Mouse (Mus musculus): Measurements from ENCODE around the gene Olfr683. TPM values are rescaled to one million over a fixed set of nuclear protein-coding genes. Genes with fewer than 3 reads are reported as not detected.
"Not testable (repeated sequence)": the region's sequence is repeated elsewhere in the genome, so short reads cannot be mapped to it uniquely, and the experiment has no call there.

The Olfr683 gene
- polyA plus RNA-seq (2015; fragmentation: Nextera tagmentation; extraction: Ambion mirVana), result not detected in 2 replicates

- no peaks in the 10 kb centered on the region for H3K27me3 ChIP-seq (replicated peaks)
- H3K36me3 ChIP-seq, result no peaks in the 10 kb centered on the region
- no peak within 1 kb of the TSS for H3K27ac ChIP-seq
- H3K9ac ChIP-seq, result no peak within 1 kb of the TSS
- H3K9me3 ChIP-seq, result no peaks in the 10 kb centered on the region
- no peak for ATAC-seq
- H3K4me1 ChIP-seq (replicated peaks), result no peaks in the 10 kb centered on the region
- WGBS, result 69% methylated on average over 1 of the region's 1 CpGs
- no peak within 1 kb of the TSS for H3K4me3 ChIP-seq (replicated peaks)
- H3K4me2 ChIP-seq (replicated peaks), result no peak within 1 kb of the TSS
These were observed at the start of gene Olfr683 for GRCm38 (mm10) chr7:105146912-105147311. Olfr683 (minus strand) TSS chr7:105147012.

GRCm38 (mm10) chr7:105185912-105186311 lies 39.1 kb upstream of the Olfr683 start, which contains the start of gene Olfr685:
Olfr685 (minus strand) TSS chr7:105186012.
- H3K4me3 ChIP-seq (replicated peaks), result no peak within 1 kb of the TSS
- no peaks in the 10 kb centered on the region for H3K36me3 ChIP-seq
- ATAC-seq, result no peak
- H3K9me3 ChIP-seq, result no peaks in the 10 kb centered on the region
- H3K4me1 ChIP-seq (replicated peaks), result no peaks in the 10 kb centered on the region
- no peak within 1 kb of the TSS for H3K27ac ChIP-seq
- no peaks in the 10 kb centered on the region for H3K27me3 ChIP-seq (replicated peaks)
- 70% methylated on average over 1 of the region's 1 CpGs for WGBS
- no peak within 1 kb of the TSS for H3K4me2 ChIP-seq (replicated peaks)
- H3K9ac ChIP-seq, result no peak within 1 kb of the TSS

- Histone ChIP-seq H3K27ac (no peak overlapping the region), H3K4me1 (replicated peaks) (no peaks in the 10 kb centered on the region), H3K9me3 (no peaks in the 10 kb centered on the region), H3K27me3 (replicated peaks) (no peaks in the 10 kb centered on the region), H3K9ac (no peak overlapping the region), H3K36me3 (no peaks in the 10 kb centered on the region), H3K4me2 (replicated peaks) (no peak overlapping the region), H3K4me3 (replicated peaks) (no peak overlapping the region)
- ATAC-seq, result no peak
- WGBS, result 49% methylated on average over 4 of the region's 4 CpGs
These were observed 24.0 kb upstream of the Olfr683 start for GRCm38 (mm10) chr7:105170773-105171172.

DNA sequence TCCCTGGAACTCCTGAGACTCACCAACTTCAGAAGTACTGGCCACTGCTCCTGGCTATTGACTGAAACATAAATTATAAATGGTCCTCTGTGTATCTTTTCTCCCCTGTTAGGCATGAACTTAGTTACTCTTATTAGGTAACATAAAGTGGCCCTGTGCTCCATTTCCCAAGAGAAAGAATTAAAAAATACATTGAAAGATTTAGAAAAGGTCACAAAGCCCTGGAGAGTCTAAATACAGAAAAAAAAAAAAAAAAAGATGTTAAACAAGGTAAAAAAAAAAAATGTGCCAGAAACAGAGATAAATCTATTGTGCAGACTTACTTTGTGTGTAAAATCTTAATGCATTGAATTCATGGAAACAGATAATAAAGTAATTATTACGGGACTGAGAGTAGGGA lies 16.7 kb upstream of the Olfr683 start, which contains the start of gene Olfr684:
TSS of gene Olfr684 (minus strand) at position 101 of the 400 bp plus-strand sequence.
- H3K27ac ChIP-seq, result no peak within 1 kb of the TSS
- ATAC-seq, result no peak
- H3K27me3 ChIP-seq (replicated peaks), result no peaks in the 10 kb centered on the region
- no peak within 1 kb of the TSS for H3K4me3 ChIP-seq (replicated peaks)
- no peaks in the 10 kb centered on the region for H3K9me3 ChIP-seq
- WGBS, result 76% methylated on average over 1 of the region's 1 CpGs
- H3K36me3 ChIP-seq, result no peaks in the 10 kb centered on the region
- no peaks in the 10 kb centered on the region for H3K4me1 ChIP-seq (replicated peaks)
- no peak within 1 kb of the TSS for H3K4me2 ChIP-seq (replicated peaks)
- no peak within 1 kb of the TSS for H3K9ac ChIP-seq

- H3K27me3 ChIP-seq (replicated peaks), result no peaks in the 10 kb centered on the region
- no peaks in the 10 kb centered on the region for H3K4me1 ChIP-seq (replicated peaks)
- no peak overlapping the region for H3K9ac ChIP-seq
- ATAC-seq, result no peak
- H3K36me3 ChIP-seq, result no peaks in the 10 kb centered on the region
- no peaks in the 10 kb centered on the region for H3K9me3 ChIP-seq
- H3K4me3 ChIP-seq (replicated peaks), result no peak overlapping the region
- WGBS, result 61% methylated on average over 2 of the region's 2 CpGs
- H3K4me2 ChIP-seq (replicated peaks), result no peak overlapping the region
- H3K27ac ChIP-seq, result no peak overlapping the region
These were observed 5.5 kb downstream of the Olfr683 start for GRCm38 (mm10) chr7:105141275-105141674.

DNA sequence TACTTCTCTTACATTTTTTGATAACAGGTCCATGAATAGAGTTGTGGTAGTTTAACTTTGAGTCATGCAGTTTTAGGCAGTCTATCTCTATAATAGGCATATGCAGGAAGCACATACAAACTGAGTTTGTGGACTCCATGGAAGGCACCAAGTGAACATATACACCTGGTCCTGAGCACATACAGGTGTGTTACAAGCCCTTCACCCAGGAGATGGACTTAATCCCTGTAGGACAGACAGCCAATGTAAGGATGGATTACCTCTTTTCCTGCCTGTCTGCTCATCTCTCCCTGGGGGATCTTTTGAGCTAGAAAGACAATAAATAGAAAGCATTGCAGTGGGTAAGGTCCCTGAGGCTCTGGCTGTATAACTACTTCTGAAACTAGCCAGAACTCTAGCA lies 30.3 kb downstream of the Olfr683 start, which contains the start of gene Olfr681:
TSS of gene Olfr681 (plus strand) at position 301 of the 400 bp plus-strand sequence.
- Histone ChIP-seq H3K4me3 (replicated peaks) (no peak within 1 kb of the TSS), H3K9ac (no peak within 1 kb of the TSS), H3K4me2 (replicated peaks) (no peak within 1 kb of the TSS), H3K27me3 (replicated peaks) (no peaks in the 10 kb centered on the region), H3K9me3 (no peaks in the 10 kb centered on the region), H3K4me1 (replicated peaks) (no peaks in the 10 kb centered on the region), H3K27ac (no peak within 1 kb of the TSS), H3K36me3 (no peaks in the 10 kb centered on the region)
- ATAC-seq, result no peak

DNA sequence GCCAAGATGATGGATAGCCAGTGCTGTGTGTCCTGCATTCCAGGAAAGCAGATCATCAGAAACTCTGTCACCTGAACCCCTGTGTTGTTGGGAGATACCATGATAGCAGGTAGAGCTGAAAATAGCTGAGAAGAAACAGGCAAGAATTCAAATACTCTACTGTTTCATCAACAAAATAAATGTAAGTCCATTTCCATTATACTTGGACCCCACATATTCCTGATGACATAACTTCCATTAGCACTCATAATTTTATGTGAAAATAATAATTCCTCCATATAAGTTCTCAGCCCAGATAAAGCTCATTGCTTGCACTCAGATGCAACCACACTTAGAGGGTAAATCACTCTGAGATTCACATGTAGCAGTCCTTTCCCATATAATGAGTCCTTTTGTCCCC lies 54.1 kb downstream of the Olfr683 start, which contains the start of gene Olfr680-ps1:
TSS of gene Olfr680-ps1 (minus strand) at position 101 of the 400 bp plus-strand sequence.
- not testable (repeated sequence) for H3K27ac ChIP-seq; ATAC-seq; H3K4me3 ChIP-seq (replicated peaks); H3K9me3 ChIP-seq; H3K9ac ChIP-seq; H3K27me3 ChIP-seq (replicated peaks); H3K36me3 ChIP-seq; H3K4me2 ChIP-seq (replicated peaks); H3K4me1 ChIP-seq (replicated peaks)

Other genes with a start within 250 kb of the Olfr683 start
- gene Olfr667, start 225.5 kb downstream of the Olfr683 start, polyA plus RNA-seq (2015; fragmentation: Nextera tagmentation; extraction: Ambion mirVana), result not detected in 2 replicates
- not detected in 2 replicates for gene Olfr668, start 219.0 kb downstream of the Olfr683 start, polyA plus RNA-seq (2015; fragmentation: Nextera tagmentation; extraction: Ambion mirVana)
- gene Olfr669, start 212.8 kb downstream of the Olfr683 start, polyA plus RNA-seq (2015; fragmentation: Nextera tagmentation; extraction: Ambion mirVana), result not detected in 2 replicates
- not detected in 2 replicates for gene Olfr670, start 184.4 kb downstream of the Olfr683 start, polyA plus RNA-seq (2015; fragmentation: Nextera tagmentation; extraction: Ambion mirVana)
- gene Olfr671, start 167.9 kb downstream of the Olfr683 start, polyA plus RNA-seq (2015; fragmentation: Nextera tagmentation; extraction: Ambion mirVana), result not detected in 2 replicates
- not detected in 2 replicates for gene Olfr672, start 145.0 kb downstream of the Olfr683 start, polyA plus RNA-seq (2015; fragmentation: Nextera tagmentation; extraction: Ambion mirVana)
- not detected in 2 replicates for gene Olfr675, start 118.6 kb downstream of the Olfr683 start, polyA plus RNA-seq (2015; fragmentation: Nextera tagmentation; extraction: Ambion mirVana)
- not detected in 2 replicates for gene Olfr676, start 114.3 kb downstream of the Olfr683 start, polyA plus RNA-seq (2015; fragmentation: Nextera tagmentation; extraction: Ambion mirVana)
- gene Olfr677, start 95.6 kb downstream of the Olfr683 start, polyA plus RNA-seq (2015; fragmentation: Nextera tagmentation; extraction: Ambion mirVana), result not detected in 2 replicates
- not detected in 2 replicates for gene Olfr678, start 82.5 kb downstream of the Olfr683 start, polyA plus RNA-seq (2015; fragmentation: Nextera tagmentation; extraction: Ambion mirVana)
- gene Olfr679, start 65.8 kb downstream of the Olfr683 start, polyA plus RNA-seq (2015; fragmentation: Nextera tagmentation; extraction: Ambion mirVana), result not detected in 2 replicates
- not detected in 2 replicates for gene Olfr680-ps1, start 54.2 kb downstream of the Olfr683 start, polyA plus RNA-seq (2015; fragmentation: Nextera tagmentation; extraction: Ambion mirVana)
- not detected in 2 replicates for gene Olfr681, start 30.2 kb downstream of the Olfr683 start, polyA plus RNA-seq (2015; fragmentation: Nextera tagmentation; extraction: Ambion mirVana)
- gene Olfr684, start 16.6 kb upstream of the Olfr683 start, polyA plus RNA-seq (2015; fragmentation: Nextera tagmentation; extraction: Ambion mirVana), result not detected in 2 replicates
- not detected in 2 replicates for gene Olfr685, start 39.0 kb upstream of the Olfr683 start, polyA plus RNA-seq (2015; fragmentation: Nextera tagmentation; extraction: Ambion mirVana)
- gene Olfr686, start 60.5 kb upstream of the Olfr683 start, polyA plus RNA-seq (2015; fragmentation: Nextera tagmentation; extraction: Ambion mirVana), result not detected in 2 replicates
- gene Olfr688, start 141.1 kb upstream of the Olfr683 start, polyA plus RNA-seq (2015; fragmentation: Nextera tagmentation; extraction: Ambion mirVana), result not detected in 2 replicates
- gene Olfr689, start 164.2 kb upstream of the Olfr683 start, polyA plus RNA-seq (2015; fragmentation: Nextera tagmentation; extraction: Ambion mirVana), result not detected in 2 replicates
- not detected in 2 replicates for gene Olfr690, start 187.1 kb upstream of the Olfr683 start, polyA plus RNA-seq (2015; fragmentation: Nextera tagmentation; extraction: Ambion mirVana)
- not detected in 2 replicates for gene Olfr691, start 195.3 kb upstream of the Olfr683 start, polyA plus RNA-seq (2015; fragmentation: Nextera tagmentation; extraction: Ambion mirVana)
- not detected in 2 replicates for gene Olfr692, start 221.2 kb upstream of the Olfr683 start, polyA plus RNA-seq (2015; fragmentation: Nextera tagmentation; extraction: Ambion mirVana)
- not detected in 2 replicates for gene Gm5901, start 228.0 kb upstream of the Olfr683 start, polyA plus RNA-seq (2015; fragmentation: Nextera tagmentation; extraction: Ambion mirVana)

All from intestine, embryonic 15.5 days (tissue).